Mouse (Mus musculus) embryo, embryonic 9.5 days (tissue): ENCODE results near the gene Ifi35.
"Not testable (repeated sequence)": the region's sequence is repeated elsewhere in the genome, so short reads cannot be mapped to it uniquely, and the experiment has no call there.

ENCODE experiments used
- DNase-seq: peaks from one replicate; pipeline ENCODE4 v3.0.0-alpha.2; 2017; ENCODE audit errors: extremely low spot score

Ifi35 gene

DNA sequence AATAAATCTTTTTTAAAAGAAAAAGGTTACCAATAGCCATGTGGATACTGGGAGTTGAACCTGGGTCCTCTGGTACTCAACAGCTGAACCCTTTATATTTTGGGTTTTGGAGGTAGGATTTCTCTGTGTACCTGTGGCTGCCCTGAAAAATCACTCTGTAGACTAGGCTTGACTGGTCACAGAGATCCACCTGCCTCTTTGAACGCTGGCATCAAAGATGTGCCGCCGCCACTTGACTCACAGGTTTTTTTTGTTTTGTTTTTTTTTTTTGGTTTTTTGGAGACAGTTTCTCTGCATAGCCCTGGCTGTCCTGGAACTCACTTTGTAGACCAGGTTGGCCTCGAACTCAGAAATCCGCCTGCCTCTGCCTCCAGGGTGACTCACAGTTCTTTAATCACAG lies 421 bp upstream of the Ifi35 start:
- DNase-seq = no peak

DNA sequence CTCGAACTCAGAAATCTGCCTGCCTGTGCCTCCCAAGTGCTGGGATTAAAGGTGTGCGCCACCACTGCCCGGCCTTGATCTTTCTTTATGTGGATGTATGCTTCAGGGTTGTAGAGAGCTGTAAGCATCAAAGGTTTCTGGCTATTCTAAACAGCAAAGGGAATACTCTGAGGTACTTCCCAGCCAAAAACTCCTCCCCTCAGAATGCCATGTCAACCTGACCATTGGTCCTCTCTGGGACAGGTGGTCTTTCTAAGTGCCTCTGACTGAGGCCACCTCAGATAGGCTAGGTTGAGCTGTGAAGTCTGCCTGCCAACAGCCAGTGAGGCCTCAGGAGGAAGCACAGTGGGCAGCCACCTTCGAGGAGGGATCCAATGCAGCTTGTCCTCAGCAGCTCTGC lies 692 bp downstream of the Ifi35 start:
- no peak for DNase-seq

DNA sequence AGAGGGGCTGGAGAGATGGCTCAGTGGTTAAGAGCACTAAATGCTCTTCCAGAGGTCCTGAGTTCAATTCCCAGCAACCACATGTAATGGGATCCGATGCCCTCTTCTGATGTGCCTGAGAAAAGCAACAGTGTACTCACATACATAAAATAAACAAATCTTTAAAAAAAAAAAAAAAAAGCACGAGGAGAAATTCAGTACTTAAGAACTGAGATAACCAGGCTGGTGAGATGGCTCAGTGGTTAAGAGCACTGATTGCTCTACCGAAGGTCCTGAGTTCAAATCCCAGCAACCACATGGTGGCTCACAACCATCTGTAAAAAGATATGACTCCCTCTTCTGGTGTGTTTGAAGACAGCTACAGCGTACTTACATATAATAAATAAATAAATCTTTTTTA lies 1.4 kb downstream of the Ifi35 start:
- DNase-seq = not testable (repeated sequence)

DNA sequence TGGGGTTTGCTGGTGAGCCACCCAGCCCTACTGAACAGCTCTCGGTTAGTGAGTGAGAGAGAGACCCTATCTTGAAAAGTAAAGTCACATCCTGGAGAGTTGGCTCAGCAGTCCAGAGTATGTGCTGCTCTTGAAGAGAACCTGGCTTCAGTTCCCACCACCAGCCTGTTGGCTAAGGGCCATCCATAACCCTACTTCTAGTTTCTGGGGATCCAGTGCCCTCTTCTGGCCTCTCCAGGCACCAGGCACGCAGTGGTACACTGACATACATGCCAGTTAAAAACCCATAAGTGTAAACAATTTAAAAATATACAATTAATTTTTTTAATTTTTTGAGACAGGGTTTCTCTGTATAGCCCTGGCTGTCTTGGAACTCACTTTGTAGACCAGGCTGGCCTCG lies 2.2 kb downstream of the Ifi35 start:
- no peak for DNase-seq

DNA sequence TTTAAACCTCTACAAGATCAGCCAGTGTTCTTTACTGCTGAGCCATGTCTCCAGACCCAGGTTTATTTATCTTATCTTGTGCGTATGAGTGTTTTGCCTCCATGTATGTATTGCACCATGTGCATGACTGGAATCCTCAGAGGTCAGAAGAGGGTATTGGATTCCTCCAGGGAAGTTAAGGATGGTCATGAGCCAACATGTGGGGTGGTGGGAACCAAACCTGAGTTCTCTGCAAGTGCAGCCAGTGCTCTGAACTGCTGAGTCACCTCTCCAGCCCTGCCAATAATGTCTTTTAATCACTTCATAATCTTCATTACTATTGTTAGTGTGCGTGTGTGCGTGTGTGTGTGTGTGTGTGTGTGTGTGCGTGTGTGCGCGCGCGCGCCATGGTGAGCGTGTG lies 3.3 kb downstream of the Ifi35 start:
- no peak for DNase-seq

DNA sequence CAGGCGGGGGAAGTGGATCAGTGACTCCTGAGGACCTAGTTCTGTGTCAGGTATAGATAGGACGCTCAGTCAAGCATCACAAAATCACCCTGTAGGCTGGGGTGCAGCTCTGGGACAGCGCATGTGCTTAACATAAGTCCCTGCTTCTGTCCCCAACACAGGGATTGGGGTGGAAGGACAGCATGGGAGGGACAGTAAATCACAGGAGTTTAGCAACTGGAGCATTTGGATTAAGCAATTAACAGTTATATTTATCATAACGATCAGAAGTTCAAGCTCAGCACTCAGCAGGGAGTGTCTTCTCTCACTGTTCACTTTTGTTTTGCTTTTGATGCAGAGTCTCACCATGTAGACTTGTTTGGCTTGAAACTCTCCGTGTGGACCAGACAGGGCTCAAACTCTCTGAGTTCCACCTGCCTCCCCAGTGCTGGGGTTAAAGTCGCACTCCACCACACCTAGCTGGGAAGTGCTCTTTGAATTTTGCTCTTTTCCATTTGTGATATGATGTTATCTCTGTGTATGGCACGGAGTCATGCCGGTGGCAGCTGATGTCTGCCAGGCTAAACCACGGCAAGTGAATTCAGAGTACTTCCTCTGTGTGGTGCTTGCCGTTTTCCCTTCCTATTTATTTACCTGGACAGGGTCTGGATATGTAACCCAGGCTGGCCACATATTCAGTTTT lies 4.0 kb downstream of the Ifi35 start:
- no peak for DNase-seq

DNA sequence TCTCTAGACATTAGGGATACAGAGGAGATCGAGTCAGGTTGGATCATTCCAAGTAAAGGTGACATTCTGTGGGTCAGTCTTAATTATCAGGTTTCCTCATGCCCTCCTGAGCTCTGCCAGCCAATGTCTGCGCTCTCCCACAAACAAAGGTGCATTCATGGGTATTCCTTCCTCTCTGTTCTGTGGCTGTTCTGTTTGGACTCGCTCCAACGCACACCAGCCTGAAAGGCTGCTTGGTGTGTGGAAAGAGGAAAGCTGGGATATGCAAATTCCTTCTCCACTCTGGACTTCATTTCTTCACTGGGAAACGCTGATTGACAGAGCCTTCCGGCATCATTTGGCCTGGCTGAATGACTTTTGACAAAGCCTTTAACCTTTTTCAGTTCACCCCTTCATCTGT lies 6.5 kb downstream of the Ifi35 start:
- DNase-seq = no peak

DNA sequence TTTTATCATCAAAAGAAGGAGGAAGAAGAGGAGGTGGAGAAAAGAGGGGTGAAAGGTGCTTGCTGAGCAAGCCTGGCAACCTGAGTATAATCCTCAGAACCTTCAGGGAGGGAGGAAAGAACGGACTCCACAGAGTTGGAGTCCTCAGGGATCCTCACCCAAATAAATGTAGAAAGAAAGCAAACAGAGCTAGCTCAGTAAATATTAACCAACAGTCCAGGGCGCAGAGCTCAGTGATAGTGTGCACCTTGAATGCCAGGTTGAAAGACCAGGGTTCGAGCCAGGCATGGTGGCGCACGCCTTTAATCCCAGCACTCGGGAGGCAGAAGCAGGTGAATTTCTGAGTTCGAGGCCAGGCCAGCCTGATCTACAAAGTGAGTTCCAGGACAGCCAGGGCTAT lies 7.4 kb downstream of the Ifi35 start:
- DNase-seq = no peak

DNA sequence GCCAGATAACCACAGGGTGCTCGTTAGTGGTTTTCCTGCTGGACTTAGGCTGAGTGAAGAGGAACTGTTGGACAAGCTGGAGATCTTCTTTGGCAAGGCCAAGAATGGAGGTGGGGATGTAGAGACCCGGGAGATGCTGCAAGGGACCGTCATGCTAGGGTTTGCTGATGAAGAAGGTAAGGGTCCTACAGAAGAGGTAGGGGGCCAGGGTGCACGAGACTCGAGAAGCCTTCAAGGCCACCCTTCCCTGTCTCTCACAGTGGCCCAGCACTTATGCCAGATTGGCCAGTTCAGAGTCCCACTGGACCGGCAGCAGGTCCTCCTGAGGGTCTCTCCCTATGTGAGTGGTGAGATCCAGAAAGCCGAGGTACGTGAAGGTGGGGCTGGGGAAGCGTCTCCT lies 9.4 kb downstream of the Ifi35 start:
- DNase-seq = no peak

DNA sequence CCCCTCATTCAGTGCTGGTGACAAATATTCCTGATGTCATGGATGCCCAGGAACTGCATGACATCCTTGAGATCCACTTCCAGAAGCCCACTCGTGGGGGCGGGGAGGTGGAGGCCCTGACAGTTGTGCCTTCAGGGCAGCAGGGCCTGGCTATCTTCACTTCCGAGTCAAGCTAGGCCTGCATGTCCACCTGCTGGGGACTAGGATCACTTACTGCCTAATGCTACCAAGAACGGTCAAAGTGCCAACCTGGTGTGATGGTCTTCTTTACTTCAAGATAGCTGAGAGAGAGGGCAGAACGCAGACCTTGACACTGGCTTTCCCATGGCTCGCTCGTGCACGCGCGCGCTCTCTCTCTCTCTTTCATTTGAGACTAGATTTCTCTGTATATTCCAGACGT lies 10.0 kb downstream of the Ifi35 start:
- no peak for DNase-seq

DNA sequence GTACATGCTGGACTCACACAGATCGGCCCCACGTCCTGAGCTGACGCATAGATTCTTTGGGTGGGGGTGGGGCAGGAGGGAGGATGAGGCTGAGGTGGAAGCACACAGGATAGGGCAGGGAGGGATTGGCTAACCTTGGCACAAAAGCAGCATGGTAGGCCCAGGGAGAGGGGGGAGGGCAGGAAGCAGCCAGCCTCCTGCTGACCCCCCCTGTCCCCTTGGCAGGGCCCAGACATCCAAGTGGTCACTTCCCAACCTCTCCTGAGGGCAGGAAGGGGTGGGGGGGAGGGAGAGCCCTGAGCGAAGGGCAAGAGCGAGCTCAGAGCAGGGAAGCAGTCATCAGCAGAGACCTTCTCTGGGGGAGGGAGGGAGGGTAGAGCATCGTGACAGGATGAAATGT lies 11.5 kb downstream of the Ifi35 start:
- no peak for DNase-seq

DNA sequence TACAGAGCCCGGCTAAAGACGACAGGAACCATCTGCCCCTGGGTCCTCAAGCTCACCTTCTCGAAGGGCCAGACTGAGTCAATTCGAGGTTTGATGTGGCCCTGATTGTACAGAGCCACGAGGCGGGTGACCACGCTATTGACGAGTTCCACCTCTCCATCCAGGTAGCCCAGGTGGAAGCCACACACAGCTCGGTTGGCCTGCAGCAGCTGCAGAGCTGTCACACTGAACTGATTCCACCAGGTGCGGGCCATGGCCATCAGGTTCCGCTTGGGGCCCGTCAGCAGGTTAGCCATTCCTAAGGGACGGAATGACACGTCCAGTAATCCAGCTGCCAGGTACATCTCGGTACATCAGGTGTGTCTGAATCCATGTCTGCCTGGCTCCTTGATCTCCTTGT lies 12.1 kb downstream of the Ifi35 start:
- DNase-seq = no peak

DNA sequence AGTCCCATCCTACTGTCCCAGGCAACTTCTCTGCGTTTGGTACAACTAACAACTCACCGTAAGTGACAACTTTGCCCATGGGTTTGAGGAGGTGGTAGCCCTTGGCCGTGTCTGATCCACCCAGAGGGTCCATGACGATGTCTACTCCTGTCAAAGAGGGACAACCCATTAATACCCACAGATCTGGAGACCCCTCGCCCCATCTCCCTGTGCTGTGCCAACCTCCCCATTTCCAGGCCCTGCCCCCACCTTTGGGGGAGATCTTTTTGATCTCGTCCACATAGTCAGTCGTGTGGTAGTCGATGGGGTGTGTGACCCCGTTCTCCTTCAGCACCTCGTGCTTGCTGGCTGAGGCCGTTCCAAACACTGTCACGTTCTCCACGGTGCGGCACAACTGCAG lies 13.9 kb downstream of the Ifi35 start:
- DNase-seq = no peak

DNA sequence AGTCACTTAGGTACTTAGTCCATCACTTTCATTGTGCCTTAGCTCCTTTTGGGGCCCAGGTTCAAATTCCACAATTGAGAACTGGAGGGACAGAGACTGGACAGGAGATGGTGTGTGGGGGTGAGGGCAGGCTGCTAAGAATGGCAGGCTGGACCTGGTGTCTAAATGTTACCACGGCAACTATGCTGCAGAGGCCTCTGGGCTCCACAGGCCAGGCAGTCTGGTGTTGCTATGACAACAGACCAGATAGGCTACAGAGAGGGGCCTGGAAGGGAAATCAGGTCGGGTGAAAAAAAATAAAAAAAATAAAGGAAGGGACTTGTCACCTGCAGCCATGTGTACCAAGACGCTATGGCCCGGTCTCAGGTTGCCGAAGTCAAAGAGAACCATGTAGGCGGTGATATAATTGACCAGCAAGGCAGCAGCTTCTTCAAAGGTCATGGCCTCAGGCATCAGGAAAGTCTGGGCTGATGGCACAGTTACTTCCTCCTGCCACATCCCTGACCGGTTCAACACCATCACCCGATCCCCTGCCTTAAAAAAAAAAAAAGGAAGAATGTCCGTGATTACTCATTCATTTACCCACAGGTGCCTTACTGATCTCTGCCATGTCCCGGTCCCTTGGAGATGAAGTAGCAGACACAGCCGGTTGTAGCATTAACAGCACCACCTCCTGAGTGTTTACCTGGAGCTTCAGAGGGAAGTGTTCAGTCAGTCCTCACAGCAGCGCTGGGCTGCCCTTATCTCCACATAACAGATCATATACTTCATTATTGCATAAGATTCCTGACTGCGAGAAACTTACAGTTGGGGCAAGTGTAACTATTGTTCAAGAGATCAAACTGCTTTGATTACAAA lies 14.6 kb downstream of the Ifi35 start:
- DNase-seq = no peak

DNA sequence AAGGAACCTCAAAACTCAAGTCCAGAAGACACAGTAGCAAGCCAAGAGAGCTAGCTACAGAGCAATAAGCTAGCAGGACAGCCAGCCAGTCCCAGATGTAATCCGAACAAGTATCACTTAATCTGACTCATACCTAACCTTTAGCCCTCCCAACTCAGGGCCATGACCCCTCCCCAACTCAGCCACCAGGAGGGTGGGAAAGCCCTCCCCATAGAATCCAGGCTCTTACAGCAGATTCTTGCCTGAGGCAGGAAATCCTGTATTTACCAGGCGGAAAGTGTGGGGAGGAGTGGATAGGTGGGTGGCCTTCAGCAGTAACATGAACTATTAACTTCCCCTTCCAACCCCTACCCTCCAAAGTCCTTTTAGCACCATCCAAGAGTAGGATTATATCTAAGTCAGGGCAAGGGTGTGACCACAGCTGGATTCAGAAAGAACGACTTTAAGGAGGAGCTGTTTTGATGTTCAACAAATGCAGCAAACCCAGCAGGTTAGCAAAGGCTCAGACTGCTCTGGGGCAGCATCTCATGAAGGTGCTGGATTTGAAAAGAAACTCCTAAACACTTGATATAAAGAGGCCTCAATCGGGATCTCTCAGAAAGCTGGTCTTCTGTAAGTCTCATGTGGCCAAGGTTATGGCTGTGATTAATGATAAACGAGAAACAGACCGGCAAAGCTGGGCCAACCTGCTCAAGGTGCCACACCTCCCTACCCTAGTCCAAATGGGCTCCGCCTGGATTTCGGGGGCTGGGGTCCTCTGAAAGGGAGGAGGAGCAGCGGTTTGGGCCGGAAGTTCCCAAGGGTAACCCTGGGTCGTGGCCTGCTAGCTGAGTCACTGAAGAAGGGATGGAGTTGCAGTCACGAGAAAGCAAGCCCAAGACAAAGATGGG lies 16.2 kb downstream of the Ifi35 start, which contains the start of gene Rnd2:
TSS of gene Rnd2 (plus strand) at position 789 of the 890 bp plus-strand sequence.
- no peak for DNase-seq

DNA sequence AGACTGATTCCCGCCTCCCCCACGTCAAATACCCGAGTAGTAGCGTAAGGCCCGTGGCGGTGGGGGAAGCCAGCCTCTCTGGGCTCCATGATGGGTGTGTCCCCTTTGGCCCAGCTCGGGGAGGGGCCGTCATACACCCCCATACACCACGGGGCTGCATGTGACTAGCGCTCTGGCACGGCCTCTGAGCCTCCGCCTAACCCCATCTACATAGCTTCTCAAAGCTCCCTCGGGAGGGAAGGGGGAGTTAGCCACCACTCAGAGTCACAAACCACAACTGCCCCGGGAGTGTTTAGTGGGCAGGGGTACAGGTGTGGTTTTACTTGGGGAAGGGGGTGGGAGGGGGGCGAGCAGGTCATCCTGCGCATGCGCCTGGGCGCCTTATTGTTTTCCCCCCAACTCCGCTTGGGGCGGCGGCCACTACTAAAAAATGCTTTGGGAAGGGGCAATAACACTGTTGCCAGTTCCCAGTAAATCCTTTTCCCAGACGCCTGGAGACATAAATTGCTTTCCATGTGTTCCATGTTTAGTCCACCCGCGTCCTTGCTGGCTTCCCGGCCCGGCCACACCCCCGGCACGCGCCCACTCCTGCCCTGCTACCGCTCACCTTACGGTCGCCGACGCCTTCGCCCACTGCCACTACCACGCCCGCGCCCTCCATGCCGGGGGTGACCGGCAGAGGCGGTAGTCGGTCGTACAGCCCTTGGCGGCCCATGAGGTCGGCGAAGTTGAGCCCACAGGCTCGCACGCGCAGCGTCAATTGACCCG lies 17.1 kb downstream of the Ifi35 start:
- DNase-seq = peak; percentile 65

DNA sequence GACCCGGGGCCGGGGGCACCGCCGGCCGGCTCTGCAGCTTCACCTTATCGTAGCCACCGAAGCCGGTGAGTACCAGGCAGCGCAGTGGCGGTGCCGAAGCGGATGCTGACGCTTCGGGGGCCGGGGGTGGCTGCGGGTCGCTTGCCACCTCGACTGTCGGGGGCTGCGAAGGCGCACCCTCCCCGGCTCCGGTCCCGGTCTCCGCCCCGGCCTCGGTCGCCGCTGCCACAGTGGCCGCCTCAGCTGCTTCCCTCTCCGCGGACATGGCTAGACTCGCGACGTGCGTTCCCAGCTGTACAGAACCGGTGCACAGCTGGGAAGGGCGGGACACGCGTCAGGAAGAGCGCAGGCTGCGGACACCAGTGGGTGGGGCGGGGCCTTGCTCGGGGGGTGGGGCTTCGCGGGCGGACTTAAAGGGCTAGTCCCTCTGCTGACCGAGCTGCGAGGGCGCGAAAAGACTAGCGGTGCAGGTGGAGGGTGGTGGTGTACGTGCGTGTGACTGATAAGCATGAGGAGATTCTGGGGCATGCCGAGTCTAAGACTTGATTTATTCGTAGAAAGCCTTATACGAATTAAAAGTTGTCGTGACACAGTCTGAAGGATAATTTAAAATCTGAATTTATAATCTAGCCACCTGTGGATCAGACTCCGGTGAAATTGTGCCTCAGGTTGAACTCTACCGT lies 17.8 kb downstream of the Ifi35 start, which contains the start of gene Vat1:
TSS of gene Vat1 (minus strand) at position 362 of the 683 bp plus-strand sequence.
- DNase-seq = peak; percentile 80

DNA sequence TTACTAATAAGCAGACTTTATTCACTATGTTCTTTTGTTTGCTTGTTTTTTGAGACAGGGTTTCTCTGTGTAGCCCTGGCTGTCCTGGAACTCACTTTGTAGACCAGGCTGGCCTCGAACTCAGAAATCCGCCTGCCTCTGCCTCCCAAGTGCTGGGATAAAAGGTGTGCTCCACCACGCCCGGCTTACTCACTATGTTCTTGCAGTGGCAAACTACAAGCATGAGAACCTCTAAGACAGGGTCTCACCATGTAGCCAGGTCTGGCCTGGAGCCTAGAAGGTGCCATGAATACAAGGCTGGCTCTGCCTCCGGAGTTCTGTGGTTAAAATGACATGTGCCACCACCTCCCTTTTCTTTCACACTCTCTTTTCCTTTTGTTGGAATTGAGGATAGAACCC lies 18.3 kb downstream of the Ifi35 start:
- DNase-seq = not testable (repeated sequence)

DNA sequence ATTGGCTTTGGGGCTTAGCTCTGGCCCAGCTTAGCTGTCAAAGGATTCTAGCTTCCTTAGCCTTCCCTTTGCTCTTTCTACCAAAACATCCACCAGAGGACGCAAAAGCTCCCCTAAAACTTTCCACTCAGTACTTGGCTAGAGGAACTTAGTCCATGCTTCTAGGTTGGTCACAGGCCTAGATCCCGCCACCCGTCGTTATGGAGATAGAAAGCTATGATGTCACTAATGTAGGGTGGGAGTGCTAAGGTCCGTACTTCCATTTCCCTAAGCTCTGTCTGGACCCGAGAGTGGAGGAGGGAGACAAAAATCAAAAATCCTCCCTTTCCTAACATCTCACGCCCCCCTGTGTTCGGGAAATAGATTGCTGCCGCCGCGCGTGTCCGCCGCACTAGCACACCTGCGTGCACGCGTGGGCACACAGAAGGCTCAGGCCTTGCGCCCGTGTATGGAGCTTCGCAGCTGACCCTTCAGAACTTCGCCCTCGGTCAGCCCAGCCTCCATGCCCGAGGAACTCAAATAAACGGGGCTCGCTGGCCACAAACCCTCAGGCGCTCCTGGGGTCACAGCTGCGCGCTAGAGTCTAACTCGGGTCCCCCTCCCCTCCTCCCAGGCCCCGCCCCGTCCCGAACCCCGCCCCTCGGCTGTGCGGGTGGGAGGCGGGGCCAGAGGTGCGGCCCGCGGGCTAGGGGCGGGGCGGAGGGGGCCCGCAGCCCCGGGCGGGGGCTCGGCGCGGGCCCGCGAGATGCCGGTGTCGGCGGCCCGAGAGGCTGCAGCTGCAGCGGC lies 19.5 kb downstream of the Ifi35 start:
- peak; percentile 87 for DNase-seq

DNA sequence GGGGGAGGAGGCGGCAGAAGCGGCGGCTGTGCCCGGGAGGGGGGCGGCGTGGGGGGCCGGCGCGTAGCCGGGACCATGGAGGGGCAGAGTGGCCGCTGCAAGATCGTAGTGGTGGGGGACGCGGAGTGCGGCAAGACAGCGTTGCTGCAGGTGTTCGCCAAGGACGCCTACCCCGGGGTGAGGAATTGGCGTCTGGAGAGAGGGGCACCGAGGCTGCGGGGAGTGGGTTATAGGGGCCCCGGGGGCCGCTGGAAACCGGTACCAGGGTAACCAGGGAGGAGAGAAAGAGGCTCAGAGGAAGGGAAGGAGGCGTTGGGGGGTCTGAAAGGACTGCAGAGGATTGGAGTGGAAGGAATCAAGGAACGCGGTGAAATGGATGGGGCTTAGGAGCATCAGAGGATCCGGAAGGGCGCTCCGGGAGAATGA lies 20.1 kb downstream of the Ifi35 start:
- DNase-seq = no peak
